Mouse (Mus musculus): Measurements from ENCODE around the gene 4930562C15Rik.
"Not testable (repeated sequence)": the region's sequence is repeated elsewhere in the genome, so short reads cannot be mapped to it uniquely, and the experiment has no call there.

Gene 4930562C15Rik

GRCm38 (mm10) chr16:4835191-4835590 is at the start of gene 4930562C15Rik:
Gene 4930562C15Rik (plus strand): TSS chr16:4835416.
- no peak for DNase-seq

- no peak for DNase-seq
Observed at GRCm38 (mm10) chr16:4785706-4786105, 49.5 kb upstream of the 4930562C15Rik start.

GRCm38 (mm10) chr16:4788176-4788575 is 47.0 kb upstream of the 4930562C15Rik start:
- no peak for DNase-seq

GRCm38 (mm10) chr16:4789311-4789768 is 45.9 kb upstream of the 4930562C15Rik start:
- no peak for DNase-seq

- DNase-seq = peak; percentile 93
Observed at GRCm38 (mm10) chr16:4789810-4790559, 45.2 kb upstream of the 4930562C15Rik start, which contains the start of gene Cdip1. Gene Cdip1 (minus strand): TSS chr16:4790292.

- DNase-seq = no peak
Observed at GRCm38 (mm10) chr16:4791332-4791731, 43.9 kb upstream of the 4930562C15Rik start.

- no peak for DNase-seq
Observed at GRCm38 (mm10) chr16:4796631-4797030, 38.6 kb upstream of the 4930562C15Rik start.

- no peak for DNase-seq
Observed at GRCm38 (mm10) chr16:4818349-4818748, 16.9 kb upstream of the 4930562C15Rik start.

- DNase-seq = not testable (repeated sequence)
Observed at GRCm38 (mm10) chr16:4824466-4824865, 10.8 kb upstream of the 4930562C15Rik start.

GRCm38 (mm10) chr16:4827639-4828038 is 7.6 kb upstream of the 4930562C15Rik start:
- no peak for DNase-seq

GRCm38 (mm10) chr16:4829271-4829900 is 5.8 kb upstream of the 4930562C15Rik start:
- DNase-seq = no peak

- DNase-seq = no peak
Observed at GRCm38 (mm10) chr16:4831650-4832419, 3.4 kb upstream of the 4930562C15Rik start.

GRCm38 (mm10) chr16:4833858-4834257 is 1.4 kb upstream of the 4930562C15Rik start:
- DNase-seq = no peak

- DNase-seq = no peak
Observed at GRCm38 (mm10) chr16:4837631-4838030, 2.4 kb downstream of the 4930562C15Rik start.

GRCm38 (mm10) chr16:4839552-4839951 is 4.3 kb downstream of the 4930562C15Rik start:
- DNase-seq = no peak

GRCm38 (mm10) chr16:4840231-4840630 is 5.0 kb downstream of the 4930562C15Rik start:
- DNase-seq = no peak

GRCm38 (mm10) chr16:4847041-4847440 is 11.8 kb downstream of the 4930562C15Rik start:
- no peak for DNase-seq

- no peak for DNase-seq
Observed at GRCm38 (mm10) chr16:4848090-4848489, 12.9 kb downstream of the 4930562C15Rik start.

- DNase-seq = no peak
Observed at GRCm38 (mm10) chr16:4850361-4850760, 15.1 kb downstream of the 4930562C15Rik start.

- DNase-seq = no peak
Observed at GRCm38 (mm10) chr16:4850938-4851628, 15.9 kb downstream of the 4930562C15Rik start.

- no peak for DNase-seq
Observed at GRCm38 (mm10) chr16:4855046-4855650, 19.9 kb downstream of the 4930562C15Rik start.

GRCm38 (mm10) chr16:4861392-4861791 is 26.2 kb downstream of the 4930562C15Rik start:
- no peak for DNase-seq
